Mouse (Mus musculus): ENCODE data around the gene Gpd2. TPM values are rescaled to one million over a fixed set of nuclear protein-coding genes. Genes with fewer than 3 reads are reported as not detected.

The Gpd2 gene
- total RNA-seq, 2 experiments from 2014 or later = 18.7 to 20.8 TPM

DNA sequence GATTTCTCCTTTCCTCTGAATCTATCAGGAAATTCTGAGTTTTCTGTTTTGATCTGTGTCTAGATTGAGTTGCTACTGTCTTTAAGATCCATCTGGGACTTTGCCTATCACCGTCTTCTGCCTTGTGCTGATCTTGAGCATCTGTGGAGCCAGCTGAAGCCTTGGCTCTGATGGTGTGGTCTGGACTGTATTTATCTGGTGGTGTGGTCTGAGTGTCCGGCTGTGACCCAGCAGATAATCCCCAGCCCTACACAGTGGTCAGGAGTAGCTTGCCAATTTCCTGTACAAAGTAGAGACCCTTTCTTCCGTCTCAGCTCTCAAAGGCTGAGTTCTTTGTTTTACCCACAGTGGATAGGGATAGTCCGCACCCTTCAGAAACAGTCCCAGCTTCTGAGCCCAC is 58.6 kb downstream of the Gpd2 start:
- peak; percentile 27; the same call in 1 of the 2 replicates for ATAC-seq (ENCODE audit: poor library complexity, severe bottlenecking)

DNA sequence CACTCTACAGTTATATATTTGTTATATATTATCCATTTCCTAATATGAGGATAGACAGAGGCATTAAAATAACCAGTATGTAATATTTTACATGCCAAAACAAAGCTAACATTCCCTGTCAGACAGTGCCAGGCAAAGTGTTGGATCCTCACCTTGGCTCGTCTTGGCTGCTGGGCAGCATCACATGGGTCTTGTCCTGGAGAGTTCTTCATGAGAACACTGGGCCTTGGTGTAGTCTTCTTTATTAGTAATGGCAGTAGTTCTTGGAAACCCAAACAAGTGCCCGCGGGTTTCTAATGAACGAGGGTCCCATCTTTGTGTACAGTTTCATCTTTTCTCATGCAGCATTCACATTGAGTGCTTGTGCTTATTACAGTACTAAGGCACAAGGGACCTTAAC is 59.8 kb downstream of the Gpd2 start:
- ATAC-seq (ENCODE audit: poor library complexity, severe bottlenecking) = no peak

DNA sequence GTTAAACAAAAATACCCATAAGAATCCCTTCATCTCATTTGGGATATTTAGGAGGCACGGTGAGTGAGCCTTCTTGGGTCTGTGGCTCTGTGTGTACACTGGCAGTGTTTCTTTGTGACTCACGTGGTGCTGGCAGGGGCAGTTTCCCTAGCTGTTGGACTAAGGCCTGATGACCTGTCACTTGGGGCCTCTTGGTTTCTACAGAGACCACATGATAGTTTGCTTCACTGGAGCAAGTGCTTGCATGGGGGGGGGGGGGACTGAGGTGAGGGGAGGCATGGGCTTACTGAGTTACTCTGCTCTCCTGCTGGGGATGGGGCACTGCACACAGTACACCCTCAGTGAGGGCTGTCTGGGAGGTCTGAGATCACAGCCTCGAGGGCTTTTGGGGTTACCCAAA is 64.1 kb downstream of the Gpd2 start:
- ATAC-seq (ENCODE audit: poor library complexity, severe bottlenecking) = no peak

DNA sequence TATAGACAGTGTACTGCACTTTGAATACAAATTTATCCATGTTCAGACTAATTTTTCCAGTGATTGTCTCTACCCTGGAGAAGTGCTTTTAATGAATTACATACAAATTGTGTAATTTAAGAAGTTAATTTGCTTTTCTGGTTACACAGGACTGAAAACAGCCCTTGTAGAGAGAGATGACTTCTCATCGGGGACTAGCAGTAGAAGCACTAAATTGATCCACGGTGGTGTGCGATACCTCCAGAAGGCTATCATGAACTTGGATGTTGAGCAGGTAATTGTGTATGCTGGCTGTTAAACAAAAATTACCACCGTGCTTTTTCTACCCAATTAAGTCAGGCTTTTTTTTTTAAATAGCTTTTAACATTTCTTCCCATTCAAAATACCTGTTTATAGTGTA is 66.8 kb downstream of the Gpd2 start:
- ATAC-seq (ENCODE audit: poor library complexity, severe bottlenecking) = no peak

DNA sequence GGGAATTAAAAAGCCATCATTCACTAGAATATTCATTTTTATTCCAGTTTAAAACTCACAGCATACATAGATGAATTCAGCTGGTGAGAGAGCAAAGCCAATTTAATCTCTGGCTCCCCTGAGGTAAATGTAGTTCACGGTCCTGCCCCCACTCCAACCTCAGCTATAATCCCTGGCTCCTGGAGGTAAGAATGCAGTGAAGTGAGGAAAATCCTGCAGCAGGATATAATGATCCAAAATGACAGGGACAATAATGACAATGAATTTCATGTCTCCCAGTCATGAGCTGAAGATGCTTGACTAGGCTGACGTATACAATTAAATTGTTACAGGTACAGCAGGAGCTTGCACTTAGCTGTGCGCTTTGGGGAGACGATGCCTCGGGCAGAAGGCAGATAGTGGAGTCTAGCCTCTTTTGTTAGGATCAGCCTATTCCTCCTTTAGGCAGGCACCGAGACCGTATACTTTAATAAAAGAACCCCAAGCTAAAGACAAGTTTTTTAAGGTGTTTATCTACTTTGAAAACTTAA is 74.9 kb downstream of the Gpd2 start:
- ATAC-seq (ENCODE audit: poor library complexity, severe bottlenecking) = no peak

DNA sequence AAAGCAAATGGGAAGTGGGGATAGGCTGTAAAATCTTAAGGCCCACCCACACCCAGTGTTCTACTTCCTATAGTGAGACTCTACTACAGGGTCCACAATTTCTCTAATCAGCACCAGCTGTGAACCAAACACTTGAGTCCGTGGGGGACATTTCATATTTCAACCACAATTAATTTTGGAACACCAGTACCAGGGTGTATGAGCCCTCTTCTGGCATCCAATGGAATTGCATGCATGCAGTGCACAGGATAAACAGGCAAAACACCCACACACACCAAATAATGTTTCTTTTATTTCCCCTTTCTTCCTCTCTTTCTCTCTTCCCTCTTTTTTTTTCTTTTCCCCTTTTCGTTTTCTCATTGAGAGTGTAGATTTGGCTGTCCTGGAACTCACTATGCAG is 78.6 kb downstream of the Gpd2 start:
- peak; percentile 86 for ATAC-seq (ENCODE audit: poor library complexity, severe bottlenecking)

DNA sequence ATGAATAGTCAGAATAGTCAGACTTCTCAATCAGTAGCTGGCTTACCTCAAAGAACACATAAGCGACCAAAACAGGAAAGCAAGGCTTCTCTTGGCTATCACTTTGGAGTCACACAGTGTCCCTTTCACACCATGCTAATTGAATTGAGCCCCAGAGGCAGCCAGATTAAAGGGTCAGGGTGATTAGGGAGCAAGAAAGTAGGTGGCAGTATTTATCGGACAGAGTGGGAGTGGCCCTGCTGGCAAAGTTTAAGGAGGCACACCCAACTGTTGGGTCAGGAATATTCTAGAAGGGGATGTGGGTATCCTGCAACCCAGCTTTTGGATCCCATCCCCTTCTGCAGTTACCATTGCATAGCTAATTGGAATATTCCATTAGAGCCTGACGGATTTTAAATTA is 80.9 kb downstream of the Gpd2 start:
- no peak for ATAC-seq (ENCODE audit: poor library complexity, severe bottlenecking)

DNA sequence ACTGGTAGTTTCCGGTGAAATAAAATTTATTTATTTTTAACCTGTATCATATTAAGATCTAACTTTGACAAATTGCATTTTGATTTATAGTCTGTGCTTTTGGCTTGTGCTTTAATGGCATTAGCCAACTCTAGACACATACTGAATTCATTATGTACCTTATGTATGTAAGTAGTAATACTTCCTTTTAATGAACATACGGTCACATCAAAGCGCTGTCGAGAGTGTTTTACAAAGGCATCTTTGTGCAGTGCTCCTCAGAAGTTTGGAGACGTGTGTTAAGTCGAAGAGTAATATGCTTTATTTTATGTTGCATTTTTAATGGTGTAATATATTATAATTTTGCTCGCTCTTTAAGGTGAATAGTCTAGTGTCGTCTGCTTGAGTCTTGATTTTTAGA is 88.7 kb downstream of the Gpd2 start:
- no peak for ATAC-seq (ENCODE audit: poor library complexity, severe bottlenecking)

DNA sequence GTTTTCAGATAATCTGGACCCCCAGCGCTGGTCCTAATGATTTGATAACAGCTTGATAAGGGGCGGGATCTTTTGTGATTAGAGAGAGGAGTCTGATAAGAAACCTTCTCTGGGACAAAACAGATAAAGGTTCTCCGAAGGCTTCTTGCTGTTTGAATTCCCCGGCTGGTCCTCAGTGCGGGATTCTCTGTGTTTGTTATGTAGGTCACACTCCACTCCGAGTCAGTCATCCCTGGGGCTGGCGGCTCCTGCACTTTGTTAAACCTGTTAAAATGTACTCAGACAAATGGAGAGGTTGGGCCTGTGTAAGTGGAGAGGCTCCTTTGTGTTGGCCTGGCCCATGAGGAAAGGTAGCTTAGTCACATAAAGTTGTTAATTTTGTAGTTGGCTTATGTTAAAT is 91.9 kb downstream of the Gpd2 start:
- no peak for ATAC-seq (ENCODE audit: poor library complexity, severe bottlenecking)

DNA sequence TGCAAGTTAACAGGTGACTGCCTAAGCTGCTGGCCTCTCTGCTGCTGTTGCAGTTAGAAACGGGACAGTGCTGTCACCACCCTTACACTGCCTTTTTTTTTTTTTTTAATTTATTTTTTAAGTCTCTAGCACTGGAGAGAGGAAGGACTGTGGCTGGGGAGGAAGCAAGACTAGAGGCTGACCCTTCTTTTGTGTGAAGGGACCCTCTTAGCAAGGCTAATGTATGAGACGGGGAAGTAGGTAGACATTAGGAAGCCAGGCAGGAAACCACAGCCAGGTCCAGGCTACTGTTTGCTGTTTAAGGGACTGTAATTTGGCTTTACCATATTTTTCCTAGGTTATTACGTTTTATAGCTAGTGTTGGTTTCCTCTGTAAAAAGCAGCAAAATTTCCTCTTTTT is 93.4 kb downstream of the Gpd2 start:
- ATAC-seq (ENCODE audit: poor library complexity, severe bottlenecking) = peak; percentile 47

DNA sequence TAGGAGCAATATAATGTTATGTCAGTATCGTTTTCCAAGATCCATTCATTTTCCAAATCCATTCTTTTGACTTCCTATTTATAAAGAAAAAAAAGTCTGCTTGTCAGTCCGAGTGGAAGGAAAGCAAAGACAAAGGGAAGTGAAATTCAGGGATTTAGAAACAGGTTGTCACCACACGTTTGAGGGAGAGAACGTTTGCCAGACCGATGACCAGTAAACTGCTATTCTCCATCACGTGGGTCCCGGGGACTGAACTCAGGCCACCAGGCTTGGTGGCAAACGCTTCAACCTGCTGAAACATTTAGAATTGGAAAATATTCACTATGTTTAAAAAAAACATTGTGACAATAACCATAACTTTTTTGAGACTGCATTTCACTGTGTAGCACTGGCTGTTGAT is 93.8 kb downstream of the Gpd2 start:
- peak; percentile 74 for ATAC-seq (ENCODE audit: poor library complexity, severe bottlenecking)

DNA sequence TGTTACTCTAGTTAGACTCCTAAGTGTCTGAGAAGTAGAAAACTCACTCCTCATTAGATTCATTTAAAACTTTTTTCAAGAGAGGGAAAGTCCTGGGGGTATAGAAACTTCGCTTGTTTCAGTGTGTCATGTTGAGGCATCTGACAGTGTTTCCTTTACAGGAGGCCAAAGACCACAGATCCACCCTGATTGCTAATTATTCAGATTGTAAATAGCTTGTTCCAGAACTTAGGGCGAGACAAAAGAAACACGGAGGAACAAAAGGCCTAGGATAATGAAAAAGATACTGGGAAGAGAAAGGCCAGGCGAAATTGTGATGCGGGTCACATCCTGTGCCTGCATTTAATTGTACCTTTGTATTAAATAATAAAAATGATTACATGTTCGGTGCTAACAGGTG is 96.0 kb downstream of the Gpd2 start:
- no peak for ATAC-seq (ENCODE audit: poor library complexity, severe bottlenecking)

DNA sequence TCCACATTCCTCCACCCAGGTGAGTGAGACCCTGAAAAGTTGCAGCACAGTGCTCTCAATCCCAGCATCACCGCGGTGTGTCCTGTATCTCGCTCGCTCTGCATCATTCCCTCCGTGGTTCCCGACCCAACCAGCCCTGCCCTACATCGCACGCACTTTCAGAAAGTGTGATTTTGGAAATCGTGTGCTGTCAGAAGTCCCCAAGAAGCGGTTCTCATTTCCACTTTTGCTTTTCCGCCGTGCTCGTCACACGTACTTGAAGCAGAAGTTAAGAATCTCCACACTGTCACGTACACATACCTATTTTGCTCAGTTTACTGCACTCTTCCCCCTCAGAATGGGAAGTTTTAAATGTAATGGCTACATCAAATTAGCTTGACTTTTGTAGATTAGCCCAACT is 98.0 kb downstream of the Gpd2 start:
- ATAC-seq (ENCODE audit: poor library complexity, severe bottlenecking) = peak; percentile 20; the same call in 1 of the 2 replicates

DNA sequence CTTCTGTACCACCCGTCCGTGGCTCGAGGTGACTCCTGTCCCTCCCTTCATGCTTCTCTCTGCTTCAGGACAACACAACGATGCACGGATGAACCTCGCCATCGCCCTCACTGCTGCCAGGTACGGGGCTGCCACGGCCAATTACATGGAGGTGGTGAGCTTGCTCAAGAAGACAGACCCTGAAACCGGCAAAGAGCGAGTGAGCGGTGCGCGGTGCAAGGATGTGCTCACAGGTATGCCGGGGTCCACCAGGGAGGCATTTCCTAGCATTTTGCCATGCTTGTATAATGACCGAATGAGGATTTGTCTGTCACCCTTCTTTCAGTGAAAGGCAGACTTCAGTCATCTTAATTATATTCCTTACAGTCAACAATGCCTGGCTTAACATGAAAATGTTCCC is 101.3 kb downstream of the Gpd2 start:
- ATAC-seq (ENCODE audit: poor library complexity, severe bottlenecking) = no peak

DNA sequence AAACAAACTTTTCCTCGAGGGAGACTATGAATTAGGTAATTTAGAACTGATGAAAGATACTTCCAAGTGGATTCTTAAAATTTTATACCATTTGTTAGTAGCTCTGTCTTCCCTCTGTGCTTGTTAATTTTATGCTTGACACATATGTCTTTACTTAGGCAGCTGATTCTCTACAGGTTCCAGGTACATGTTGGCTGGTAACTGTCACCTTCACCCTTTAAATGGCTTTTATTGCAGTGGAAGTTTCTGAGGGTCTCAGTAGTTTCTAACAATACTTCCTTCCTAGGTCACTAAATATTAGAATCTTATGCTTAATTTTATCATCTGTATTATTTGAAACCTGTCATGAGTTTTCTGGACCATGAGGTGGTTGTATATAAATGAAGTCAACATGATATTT is 105.5 kb downstream of the Gpd2 start:
- no peak for ATAC-seq (ENCODE audit: poor library complexity, severe bottlenecking)

DNA sequence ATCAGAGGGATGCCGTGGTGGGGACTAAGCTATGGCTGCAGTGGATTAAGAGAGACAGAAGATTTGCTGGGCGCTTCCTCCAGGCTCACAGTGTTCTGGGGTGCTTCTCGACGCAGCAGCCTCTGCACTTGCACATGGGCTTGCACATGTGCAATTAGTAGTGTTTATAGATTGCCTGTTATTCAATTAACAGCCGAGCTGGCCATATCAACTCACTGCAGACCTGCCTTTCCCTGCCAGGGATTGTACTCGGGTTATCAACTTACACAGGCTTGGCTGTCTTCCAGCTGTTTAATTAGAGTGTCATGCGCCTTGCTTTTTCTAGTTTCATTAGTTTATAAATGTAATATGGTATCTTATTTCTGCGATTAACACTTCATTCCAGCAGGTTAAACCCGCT is 113.2 kb downstream of the Gpd2 start:
- ATAC-seq (ENCODE audit: poor library complexity, severe bottlenecking) = peak; percentile 38

DNA sequence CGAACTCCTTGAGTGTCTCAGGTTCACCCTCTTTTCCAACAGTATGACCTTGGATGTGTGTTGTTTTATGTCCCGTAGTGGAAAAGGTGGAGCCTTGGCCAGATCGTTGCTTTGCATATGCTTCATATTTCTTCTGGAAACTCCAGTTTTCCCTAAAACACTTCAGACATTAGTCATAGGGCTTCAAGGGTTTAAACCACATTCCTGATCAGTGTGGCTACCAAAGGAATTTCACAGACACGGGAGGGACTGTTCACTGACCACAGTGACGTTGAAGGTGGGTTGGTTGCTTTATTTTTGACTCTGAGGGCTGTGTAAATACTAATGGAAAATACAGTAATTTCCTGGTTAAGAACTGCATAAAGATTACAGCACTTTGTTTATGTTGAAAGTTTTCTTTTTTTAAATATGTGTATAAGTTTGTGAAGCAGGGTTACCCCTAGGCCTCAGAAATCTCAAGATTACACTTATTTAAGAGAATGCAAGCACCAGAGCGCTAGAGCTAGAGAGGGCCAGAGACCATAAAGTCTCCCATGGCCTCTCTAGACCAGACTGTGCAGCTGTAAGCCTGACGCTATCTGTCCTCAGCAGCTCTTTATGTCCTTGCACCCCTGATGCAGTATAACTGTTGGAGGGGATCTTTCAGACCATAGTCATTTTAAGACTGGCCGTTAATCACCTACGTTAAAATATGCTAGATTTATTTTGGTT is 116.4 kb downstream of the Gpd2 start:
- no peak for ATAC-seq (ENCODE audit: poor library complexity, severe bottlenecking)

DNA sequence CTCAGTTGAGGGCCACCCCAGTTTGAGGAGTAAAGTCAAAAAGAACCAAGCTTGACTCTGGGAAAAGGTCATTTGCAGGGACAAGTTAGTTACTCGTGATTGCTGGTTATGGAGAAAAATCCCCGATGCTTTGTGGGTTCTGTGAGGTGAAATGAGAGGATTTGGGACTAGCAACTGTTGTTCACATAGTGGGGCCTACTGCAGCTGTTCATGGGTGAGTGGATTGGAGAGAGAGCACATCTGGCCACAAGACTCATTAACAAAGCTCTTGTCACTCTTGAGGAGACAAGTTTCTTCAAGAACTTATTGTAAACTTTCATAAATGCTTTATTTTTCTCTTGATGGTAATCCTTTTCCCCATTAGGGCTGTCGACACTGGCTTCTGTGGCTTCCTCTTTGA is 117.4 kb downstream of the Gpd2 start:
- no peak for ATAC-seq (ENCODE audit: poor library complexity, severe bottlenecking)

DNA sequence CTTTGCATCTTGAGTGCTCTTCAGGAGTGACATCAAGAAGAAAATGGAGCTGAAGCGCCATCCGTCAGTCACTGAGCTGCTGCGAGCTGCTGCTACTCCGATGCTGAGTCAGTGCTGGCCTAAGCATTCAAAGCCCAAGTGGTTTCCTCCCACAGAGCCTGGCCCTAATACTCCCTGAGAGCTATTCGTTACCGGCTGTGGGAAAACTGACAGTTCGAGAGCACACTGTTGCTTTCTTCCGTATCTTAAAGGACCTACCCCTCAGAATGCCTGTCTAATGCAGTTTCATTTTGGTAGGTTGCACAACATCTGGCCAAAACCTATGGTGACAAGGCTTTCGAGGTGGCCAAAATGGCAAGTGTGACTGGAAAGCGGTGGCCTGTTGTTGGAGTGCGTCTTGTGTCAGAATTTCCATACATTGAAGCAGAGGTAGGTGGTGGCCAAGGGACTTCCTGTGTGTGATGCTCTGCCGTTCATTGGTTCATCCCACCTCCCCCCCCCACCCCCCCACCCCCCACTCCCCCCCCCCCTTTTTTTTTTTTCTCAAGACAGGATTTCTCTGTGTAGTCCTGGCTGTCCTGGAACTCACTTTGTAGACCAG is 118.9 kb downstream of the Gpd2 start:
- peak; percentile 72 for ATAC-seq (ENCODE audit: poor library complexity, severe bottlenecking)

DNA sequence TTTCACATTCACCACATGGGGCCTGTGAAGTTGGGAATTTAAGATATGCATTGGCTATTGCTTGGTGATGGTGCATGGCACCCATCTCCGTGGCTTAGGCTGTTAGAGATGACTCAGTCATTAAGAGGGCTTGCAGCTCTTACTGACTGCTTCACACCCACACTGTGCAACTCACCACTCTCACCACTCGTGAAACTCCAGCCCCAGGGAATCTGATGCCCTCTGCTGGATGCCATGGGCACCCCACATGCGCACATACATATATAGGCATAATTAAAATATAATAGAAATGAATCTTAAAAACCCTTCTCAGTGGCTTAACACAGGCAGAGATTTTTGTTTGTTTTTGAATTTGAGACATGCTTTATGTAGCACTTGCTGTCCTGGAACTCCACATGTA is 125.1 kb downstream of the Gpd2 start:
- ATAC-seq (ENCODE audit: poor library complexity, severe bottlenecking) = peak; percentile 57; the same call in 1 of the 2 replicates

DNA sequence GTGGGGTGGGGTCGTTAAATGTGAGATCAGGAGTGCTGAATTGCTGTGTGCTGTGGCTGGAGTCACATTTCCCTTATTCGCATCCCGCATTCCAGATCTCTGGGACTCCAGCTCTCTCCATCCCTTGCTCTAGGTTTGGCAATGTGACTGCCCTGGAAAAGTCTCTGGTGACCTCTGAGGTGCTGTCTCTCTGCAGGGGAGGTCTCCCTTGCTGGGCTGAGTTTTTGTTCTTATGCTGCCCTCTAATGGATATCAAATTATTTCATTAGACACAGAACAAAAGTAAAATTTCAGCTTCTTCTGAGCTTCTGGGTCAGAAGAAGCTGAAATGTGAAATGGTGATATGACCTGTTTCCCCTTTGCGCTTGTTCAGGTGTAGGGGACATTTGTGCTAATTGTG is 137.2 kb downstream of the Gpd2 start:
- ATAC-seq (ENCODE audit: poor library complexity, severe bottlenecking) = 0 out of 2 replicates have a peak, but pooled peaks have one; percentile 15

DNA sequence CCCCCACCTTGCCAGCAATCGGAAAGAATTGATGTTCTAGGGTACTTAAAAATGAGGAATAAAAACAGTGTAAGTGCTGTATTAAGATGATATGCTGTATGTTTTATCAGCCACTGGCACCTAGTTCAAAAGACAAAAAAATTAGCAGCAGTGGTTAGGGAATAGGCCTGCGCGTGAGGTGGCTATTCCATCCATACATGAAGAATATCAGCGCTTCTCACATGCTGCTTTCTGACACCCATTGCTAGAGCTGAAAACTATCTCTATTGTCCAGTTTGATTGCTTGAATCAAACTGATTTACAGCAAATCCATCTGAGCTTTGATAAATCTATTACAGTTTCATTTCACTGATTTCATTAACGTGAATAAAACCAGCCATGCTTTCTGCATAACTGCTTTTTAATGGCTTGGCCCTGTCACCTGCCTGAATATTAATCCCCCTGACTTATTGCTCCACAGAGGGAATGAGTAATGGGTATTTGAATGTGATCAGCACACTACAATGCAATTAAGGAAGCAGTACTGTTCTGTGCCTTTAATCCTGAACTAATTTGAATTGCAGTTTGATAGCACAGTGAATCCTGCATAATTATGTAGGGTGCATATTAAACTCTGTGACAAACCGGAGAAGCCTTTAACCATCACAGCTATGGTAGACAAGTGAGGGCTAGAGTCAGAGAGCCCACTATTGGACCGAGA is 137.9 kb downstream of the Gpd2 start:
- ATAC-seq (ENCODE audit: poor library complexity, severe bottlenecking) = no peak
